Mouse (Mus musculus) cerebellum, adult 9-11 months (tissue): ENCODE measurements around the gene Ctbp2.

Experiments
- DNase-seq: peaks from one replicate; pipeline ENCODE4 v3.0.0; 2022

Ctbp2 gene

DNA sequence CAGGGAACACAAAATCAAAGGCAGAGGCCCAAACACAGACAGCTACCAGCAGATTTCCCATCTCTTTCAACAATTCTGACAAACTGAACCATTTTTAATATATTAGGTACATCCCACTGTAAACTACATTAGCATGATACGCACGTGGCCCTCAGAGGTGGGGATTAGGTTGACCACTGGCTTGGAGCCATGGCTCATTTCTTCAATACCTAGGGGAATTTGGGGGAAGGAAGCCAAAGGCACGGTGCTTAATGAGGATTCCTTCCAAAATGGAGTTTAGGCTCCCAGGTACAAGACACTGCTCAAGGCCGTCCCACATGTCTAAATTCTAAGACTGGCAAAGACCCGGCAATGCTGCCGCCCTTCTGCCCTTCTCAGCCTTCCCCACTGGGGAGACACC is 121.9 kb downstream of the Ctbp2 start:
- DNase-seq: peak; percentile 47

- DNase-seq: peak; percentile 30
These were observed 122.8 kb downstream of the Ctbp2 start for GRCm38 (mm10) chr7:133001388-133001787.

GRCm38 (mm10) chr7:132999061-132999460 is 125.1 kb downstream of the Ctbp2 start:
- peak; percentile 13 for DNase-seq

GRCm38 (mm10) chr7:132998639-132999038 is 125.5 kb downstream of the Ctbp2 start:
- DNase-seq: peak; percentile 11

- peak; percentile 28 for DNase-seq
These were observed 127.8 kb downstream of the Ctbp2 start for GRCm38 (mm10) chr7:132996391-132996790.

DNA sequence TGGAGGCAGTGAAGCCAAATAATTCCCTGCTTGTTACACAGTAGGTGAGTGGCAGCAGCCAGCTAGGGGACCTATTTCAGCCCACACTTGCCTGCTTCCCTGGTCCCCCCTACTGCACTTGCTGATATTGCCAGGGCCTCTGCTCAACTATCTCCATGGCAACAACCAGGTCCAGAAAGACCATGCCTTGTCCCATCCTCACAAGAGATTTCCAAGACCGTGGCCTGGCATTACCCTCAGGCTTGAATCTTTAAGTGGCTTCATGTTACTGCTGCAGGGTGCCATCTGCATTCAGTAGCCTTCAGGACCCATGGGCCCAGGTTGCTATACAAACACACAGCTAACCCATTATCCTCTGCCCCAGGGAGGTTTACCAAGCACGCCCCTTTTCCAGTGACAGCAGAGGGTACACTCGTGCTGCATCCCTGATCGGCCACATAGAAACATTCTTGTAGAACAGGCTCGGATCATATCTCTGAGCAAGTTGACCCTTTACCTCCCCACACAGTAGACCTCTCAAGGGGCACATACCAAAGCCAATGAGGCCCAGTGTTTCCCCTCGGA is 129.4 kb downstream of the Ctbp2 start:
- no peak for DNase-seq

- no peak for DNase-seq
These were observed 130.0 kb downstream of the Ctbp2 start for GRCm38 (mm10) chr7:132994120-132994519.

- no peak for DNase-seq
These were observed 131.1 kb downstream of the Ctbp2 start for GRCm38 (mm10) chr7:132992967-132993615.

DNA sequence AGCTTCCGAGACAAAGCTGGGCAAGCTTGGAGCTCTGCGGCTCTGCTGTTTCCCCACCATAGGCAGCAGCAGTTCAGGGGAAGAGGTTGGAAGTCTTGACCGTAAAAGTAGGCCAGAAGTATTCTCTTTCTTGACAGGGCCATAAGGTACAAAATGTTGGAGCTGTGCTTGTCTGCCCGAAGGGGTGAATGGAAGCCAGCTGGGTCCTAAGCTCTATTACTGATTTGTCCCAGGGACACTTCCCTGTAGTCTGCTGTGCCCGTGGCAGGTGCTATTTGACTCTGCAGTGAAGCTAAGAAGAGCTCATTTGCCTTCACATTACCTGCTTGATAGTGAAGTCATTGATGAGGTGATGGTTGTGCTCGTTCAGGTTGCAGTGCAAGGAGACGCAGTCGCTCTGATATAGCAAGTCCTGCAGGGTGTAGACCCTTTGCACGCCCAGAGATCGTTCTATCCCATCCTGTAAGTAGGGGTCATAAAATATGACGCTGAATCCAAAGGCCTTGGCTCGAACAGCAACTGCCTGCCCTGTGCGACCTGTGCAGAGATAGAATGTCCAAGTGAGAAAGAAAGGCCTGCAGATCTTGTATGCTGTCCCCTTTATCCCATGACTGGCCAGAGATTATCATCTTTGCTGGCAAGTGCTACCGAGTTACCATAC is 132.8 kb downstream of the Ctbp2 start:
- DNase-seq: peak; percentile 9

DNA sequence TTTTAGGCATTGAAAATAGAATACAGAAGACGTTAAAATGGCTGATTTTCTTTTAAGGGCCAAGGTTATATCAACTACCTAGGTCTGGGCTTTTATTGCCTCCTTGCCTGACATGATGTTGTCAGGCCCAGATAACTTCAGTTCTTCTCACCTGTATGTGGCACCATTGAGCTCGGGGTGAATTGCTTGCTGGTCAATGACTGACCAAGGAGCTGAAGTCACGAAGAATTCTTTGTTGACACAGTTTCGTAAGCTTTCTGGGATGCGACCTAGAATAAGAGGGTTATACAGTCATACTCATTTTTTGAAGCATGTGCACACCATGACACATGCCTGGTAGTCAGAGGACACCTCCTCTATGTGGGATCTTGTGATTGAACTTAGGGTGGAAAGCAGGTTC is 134.3 kb downstream of the Ctbp2 start:
- DNase-seq: no peak

- DNase-seq: no peak
These were observed 141.5 kb downstream of the Ctbp2 start for GRCm38 (mm10) chr7:132982639-132983038.

- DNase-seq: no peak
These were observed 146.2 kb downstream of the Ctbp2 start for GRCm38 (mm10) chr7:132977981-132978380.

GRCm38 (mm10) chr7:132976079-132976478 is 148.1 kb downstream of the Ctbp2 start:
- DNase-seq: no peak

DNA sequence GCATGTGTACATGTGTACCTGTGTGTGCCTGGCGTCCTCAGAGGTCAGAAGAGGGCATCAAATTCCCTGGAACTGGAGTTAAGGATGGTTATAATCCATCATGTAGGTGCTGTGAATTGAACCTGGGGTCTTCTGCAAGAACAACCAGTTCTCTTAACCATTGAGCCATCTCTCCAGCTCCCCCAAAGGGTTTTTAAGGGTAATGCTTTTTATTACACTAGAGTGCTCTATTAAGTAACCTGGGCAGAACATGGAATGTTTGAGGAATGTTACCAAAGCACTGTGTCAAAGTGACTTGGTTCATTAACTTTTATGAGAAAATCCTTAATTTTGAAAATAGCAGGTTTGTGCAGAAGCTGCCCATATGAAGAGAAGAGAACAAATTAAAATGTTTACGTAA is 152.1 kb downstream of the Ctbp2 start:
- no peak for DNase-seq

- DNase-seq: no peak
These were observed 158.4 kb downstream of the Ctbp2 start for GRCm38 (mm10) chr7:132965707-132966106.

GRCm38 (mm10) chr7:132964395-132964794 is 159.8 kb downstream of the Ctbp2 start:
- no peak for DNase-seq

GRCm38 (mm10) chr7:132950613-132951012 is 173.5 kb downstream of the Ctbp2 start:
- no peak for DNase-seq

GRCm38 (mm10) chr7:132949968-132950367 is 174.2 kb downstream of the Ctbp2 start:
- DNase-seq: no peak

- no peak for DNase-seq
These were observed 183.6 kb downstream of the Ctbp2 start for GRCm38 (mm10) chr7:132940569-132940968.

DNA sequence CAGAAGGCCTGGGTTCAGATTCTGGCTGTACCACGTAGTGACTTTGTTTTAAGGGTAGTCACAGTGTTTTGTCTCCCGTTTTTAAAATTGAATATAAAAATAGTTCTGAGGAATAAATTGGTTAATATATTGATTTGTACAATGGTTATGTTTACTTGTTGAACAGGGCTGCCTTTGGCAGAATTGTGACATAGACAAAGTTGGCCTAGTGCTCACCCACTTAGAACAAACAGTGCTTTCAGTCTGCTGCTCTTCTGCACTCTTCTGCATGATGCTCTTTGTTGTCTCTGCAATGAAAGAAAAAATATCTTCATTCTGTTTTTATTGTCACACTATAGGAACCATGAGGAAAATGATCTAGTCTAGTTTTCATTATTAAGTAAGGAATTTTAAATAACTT is 185.0 kb downstream of the Ctbp2 start:
- DNase-seq: no peak
